Mouse (Mus musculus) urinary bladder, postnatal 14 days (tissue): ENCODE data around the gene Rac3.
A peak's percentile ranks its signal among the peaks of the same experiment; 100 is the strongest.
"Not testable (repeated sequence)": the region's sequence is repeated elsewhere in the genome, so short reads cannot be mapped to it uniquely, and the experiment has no call there.

Experiments
- DNase-seq: peaks from one replicate; pipeline ENCODE4 v3.0.0; 2021; ENCODE audit warnings: low spot score

The Rac3 gene

DNA sequence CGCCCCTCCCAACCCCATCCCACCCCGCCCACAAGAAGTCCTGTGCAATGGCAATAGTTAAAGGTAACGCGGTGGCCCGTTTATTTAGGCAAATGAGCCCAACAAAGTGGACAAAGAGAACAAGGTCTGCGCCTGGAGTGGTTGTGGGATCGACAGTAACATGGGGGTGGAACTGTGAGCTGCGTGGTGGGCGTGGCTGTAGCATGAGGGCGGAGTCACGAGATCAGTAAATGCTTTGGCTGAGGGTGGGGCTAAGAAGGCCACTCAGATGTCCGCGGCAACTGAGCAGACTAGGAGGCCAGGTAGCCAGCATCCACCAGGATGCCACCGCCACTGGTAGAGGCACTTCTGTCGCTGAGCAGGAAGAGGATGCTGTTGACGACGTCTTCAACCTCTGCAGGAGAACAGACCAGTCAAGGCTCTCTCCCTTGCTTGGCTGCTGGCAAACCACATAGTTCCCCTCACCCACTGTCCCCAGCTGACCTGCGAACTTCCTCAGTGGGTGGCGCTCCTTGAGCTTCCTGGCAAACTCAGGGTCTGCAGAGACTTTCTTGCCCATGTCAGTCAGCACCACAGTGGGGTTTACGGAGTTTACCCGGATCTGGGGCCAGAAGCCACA lies 8.3 kb downstream of the Rac3 start:
- DNase-seq, result peak; percentile 56

GRCm38 (mm10) chr11:120730331-120730870 lies 9.1 kb downstream of the Rac3 start:
- no peak for DNase-seq

- no peak for DNase-seq
These were observed 10.1 kb downstream of the Rac3 start for GRCm38 (mm10) chr11:120731395-120731794.

GRCm38 (mm10) chr11:120731858-120732680 lies 10.8 kb downstream of the Rac3 start, which contains the start of gene Cbr2:
Cbr2 (minus strand) TSS chr11:120732114.
- peak; percentile 74 for DNase-seq

DNA sequence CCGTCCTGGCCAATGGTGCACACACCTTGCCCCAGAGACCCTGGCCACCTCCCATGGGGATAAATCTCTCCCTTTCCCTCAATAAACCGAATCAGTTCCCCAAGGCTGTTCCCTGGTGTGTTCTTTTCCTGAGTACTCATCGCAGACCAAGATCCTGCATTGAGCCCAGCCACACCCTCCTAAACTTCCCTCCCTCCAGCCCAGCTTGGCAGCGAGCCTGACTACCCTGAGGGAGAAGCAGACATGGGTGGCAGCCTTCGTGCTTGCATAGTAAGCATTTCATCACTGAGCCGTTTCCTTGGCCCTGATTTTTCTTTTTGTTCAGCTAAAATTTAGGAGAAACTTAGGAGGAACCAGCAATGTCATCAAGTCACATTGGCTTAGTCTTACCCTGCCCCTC lies 12.3 kb downstream of the Rac3 start:
- peak; percentile 82 for DNase-seq

DNA sequence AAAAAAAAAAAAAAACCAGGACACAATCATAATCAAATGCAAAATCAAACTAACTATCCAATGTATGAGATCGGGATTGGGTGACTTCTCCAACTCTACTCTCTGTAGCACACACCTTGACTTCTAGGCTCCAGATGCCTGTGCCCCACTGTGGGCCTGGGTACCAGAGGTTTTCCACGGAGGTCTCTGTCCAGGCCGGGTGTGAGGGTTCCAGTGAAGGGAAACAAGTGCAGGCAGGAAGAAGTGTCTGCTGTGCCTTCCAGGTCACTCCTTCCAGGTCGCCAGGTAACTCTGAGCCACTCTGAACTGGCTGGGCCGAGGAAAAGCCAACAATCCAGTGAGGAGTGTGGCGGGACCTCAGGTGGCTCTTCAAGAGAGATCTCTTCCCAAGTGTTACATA lies 15.2 kb downstream of the Rac3 start:
- no peak for DNase-seq

- no peak for DNase-seq
These were observed 19.7 kb downstream of the Rac3 start for GRCm38 (mm10) chr11:120740981-120741380.

DNA sequence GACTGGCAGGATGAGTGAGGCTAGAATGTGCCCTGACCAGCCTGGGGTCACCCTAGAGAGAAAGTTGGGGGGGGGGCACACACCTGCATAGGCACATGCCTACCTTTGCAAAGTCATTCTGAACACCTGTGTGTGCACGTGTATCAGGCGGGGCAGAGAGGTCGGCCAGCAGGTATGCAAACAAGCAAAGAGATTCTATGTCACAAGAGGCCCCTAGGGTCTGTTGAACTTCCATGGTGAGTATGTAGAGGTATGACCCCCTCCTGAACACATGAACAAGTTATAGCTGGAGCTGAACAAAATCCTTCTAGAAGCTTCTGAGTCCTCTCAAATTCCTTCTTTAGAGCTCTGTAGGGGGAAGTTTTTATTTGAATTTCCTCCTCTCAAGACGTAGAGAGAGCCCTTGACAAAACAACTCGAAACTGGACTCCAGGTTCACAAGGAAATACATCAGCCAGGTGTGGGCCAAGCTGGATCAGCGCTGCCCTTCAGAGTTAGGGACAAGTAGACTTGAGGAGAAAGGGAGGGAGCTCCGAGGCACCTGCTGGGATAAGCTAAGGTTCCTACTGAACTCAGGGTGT lies 22.9 kb downstream of the Rac3 start:
- no peak for DNase-seq

DNA sequence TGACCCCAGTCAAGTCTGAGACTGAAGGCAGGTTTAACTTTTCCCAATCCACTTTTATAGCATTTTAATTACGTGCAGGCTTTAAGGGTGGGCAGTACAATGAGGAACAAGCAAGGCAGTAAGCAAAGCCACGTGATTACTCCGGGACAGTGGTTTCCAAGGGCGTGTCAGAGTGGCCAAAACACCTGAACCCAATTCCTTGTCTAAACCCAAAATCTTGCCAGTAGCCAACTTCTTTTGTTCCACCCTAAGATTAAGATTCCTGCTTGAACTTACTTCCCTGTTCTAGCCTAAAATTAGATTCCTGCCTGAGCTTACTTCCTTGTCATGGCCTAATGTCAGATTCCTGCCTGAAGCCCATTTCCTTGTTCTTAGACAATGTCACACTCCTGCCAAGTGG lies 26.7 kb downstream of the Rac3 start:
- DNase-seq, result no peak

- peak; percentile 40 for DNase-seq
These were observed 28.2 kb downstream of the Rac3 start for GRCm38 (mm10) chr11:120749430-120749829.

DNA sequence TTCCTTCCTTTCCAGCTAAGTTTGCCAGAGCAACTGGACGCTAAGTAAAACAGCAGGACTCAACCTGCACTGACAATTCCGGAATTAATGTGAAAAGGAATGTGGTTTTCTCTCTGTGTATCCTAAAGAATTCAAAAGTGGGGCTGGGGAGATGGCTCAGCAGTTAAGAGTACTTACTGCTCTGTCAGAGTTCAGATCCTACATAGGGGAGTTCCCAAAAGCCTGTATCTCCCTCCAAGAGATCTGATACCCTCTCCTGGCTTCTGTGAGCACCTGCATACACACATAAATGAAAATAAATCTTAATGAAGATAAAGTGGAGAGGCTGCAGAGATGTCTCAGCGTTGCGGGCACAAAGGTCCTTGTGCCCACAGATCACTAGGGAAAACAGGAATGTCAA lies 30.3 kb downstream of the Rac3 start:
- DNase-seq, result no peak

DNA sequence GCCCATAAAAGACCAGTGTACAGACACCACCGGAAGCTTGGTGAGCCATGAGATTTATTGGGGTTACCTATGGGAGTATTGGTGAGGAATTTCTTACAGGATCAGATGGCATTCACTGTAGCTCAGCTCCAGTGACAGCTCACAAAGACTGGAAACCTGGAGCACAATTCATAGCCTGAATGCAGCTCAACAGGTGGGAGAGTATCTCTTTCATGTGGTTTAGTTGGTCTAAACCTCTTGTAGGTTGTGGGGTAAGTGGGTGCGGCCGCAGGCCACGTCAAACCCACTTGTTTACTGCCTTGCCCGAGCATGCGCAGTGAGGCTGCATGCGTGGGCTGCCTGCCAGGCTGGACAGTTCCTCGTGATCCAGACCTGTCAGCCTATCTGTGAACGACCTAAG lies 39.0 kb downstream of the Rac3 start:
- no peak for DNase-seq

- no peak for DNase-seq
These were observed 40.8 kb downstream of the Rac3 start for GRCm38 (mm10) chr11:120761811-120762671.

GRCm38 (mm10) chr11:120762672-120763041 lies 41.4 kb downstream of the Rac3 start, which contains the start of gene Hmga1b:
Hmga1b (plus strand) TSS chr11:120762794.
- DNase-seq, result not testable (repeated sequence)

DNA sequence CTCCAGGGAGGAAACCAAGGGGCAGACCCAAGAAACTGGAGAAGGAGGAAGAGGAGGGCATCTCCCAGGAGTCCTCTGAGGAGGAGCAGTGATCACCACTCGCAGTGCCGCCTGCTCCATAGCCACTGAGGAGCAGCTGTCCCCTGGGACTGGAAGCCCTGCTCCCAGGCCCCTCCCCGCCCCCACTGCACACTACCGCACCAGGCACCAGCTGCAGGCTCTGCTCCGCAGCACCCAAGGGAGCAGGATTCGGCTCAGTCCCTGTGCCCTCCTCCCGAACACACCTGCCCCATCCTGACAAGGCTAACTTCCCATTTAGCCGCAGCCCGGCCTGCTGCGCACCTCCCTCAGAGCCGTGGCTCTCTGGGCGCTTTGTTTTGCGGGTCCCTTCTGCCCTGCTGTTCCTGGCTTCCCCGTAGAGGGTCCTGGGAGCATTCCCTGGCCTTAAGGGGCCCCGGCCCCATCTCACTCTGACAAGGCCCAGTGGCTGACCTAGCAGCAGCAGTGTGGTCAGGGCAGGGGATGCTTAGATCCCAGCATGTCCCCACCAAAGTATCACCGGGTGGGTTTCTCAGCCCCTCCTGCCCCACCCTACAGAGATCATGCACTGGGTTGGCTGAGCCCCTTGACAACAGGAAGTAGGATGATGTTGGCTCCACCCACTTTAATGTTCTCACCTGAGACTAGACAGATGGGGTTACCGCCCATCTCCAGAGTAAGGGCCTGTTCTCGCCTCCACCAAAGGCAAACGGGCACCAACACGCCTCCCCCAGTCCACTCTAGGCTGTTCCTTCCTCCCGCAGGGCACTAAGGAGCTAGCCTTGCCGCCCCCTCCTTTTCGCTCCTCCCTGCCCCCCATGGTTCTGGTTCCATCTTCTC lies 42.1 kb downstream of the Rac3 start:
- not testable (repeated sequence) for DNase-seq

DNA sequence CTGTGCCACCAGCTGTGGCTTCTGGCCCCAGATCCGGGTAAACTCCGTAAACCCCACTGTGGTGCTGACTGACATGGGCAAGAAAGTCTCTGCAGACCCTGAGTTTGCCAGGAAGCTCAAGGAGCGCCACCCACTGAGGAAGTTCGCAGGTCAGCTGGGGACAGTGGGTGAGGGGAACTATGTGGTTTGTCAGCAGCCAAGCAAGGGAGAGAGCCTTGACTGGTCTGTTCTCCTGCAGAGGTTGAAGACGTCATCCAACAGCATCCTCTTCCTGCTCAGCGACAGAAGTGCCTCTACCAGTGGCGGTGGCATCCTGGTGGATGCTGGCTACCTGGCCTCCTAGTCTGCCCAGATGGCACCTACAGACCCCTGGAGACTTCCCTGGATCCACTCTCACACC lies 45.8 kb downstream of the Rac3 start:
- DNase-seq, result not testable (repeated sequence)

DNA sequence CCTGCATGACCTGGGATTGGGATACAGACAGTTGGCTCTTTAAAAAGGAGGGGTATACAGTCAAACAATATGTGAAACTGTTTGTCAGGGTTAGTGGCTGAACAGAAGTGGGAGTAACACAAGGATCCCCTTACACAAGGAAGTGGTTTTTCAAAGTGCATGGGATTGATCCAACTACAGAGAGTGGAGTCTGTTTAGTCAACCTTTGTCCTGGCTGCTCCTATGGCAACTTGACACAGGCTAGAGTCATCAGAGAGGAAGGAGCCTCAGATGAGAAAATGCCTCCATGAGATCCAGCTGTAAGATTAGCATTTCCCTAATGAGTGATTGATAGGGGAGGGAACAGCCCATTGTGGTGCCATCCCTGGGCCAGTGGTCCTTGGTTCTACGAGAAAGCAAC lies 46.9 kb downstream of the Rac3 start:
- DNase-seq, result no peak

DNA sequence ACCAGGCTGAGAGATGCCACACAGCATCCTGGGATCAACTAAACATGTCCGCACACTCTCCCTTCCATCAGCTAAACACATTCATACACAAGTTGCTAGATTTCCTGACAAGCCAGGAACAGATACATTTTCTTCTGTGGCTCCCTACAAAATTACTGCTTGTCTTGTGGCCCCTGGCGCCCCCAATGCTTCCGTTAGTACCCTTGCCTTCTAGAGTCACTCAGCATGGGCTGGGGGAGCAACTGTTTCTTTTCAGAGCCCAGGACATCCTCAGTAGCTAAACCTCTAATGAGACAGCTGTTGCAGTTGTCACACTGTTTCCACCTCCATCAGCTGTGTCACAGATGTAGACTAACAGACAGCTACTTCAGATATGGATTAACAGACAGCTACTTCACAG lies 51.5 kb downstream of the Rac3 start:
- no peak for DNase-seq
